Mouse (Mus musculus): Measurements from ENCODE around the gene Pde11a.

Pde11a gene

GRCm38 (mm10) chr2:76097847-76098246, 240.7 kb downstream of the Pde11a start:
- DNase-seq (ENCODE audit: low read depth, low spot score): no peak

- no peak for DNase-seq (ENCODE audit: low read depth, low spot score)
Measured at GRCm38 (mm10) chr2:76097284-76097683, 241.3 kb downstream of the Pde11a start.

- no peak for DNase-seq (ENCODE audit: low read depth, low spot score)
Measured at GRCm38 (mm10) chr2:76095861-76096260, 242.7 kb downstream of the Pde11a start.

GRCm38 (mm10) chr2:76090506-76090905, 248.1 kb downstream of the Pde11a start:
- DNase-seq (ENCODE audit: low read depth, low spot score): no peak

GRCm38 (mm10) chr2:76088844-76089243, 249.7 kb downstream of the Pde11a start:
- no peak for DNase-seq (ENCODE audit: low read depth, low spot score)

- DNase-seq (ENCODE audit: low read depth, low spot score): no peak
Measured at GRCm38 (mm10) chr2:76088413-76088812, 250.2 kb downstream of the Pde11a start.

- no peak for DNase-seq (ENCODE audit: low read depth, low spot score)
Measured at GRCm38 (mm10) chr2:76087170-76087569, 251.4 kb downstream of the Pde11a start.

GRCm38 (mm10) chr2:76084982-76085381, 253.6 kb downstream of the Pde11a start:
- no peak for DNase-seq (ENCODE audit: low read depth, low spot score)

- DNase-seq (ENCODE audit: low read depth, low spot score): no peak
Measured at GRCm38 (mm10) chr2:76083901-76084300, 254.7 kb downstream of the Pde11a start.

- DNase-seq (ENCODE audit: low read depth, low spot score): no peak
Measured at GRCm38 (mm10) chr2:76083396-76083795, 255.2 kb downstream of the Pde11a start.

- DNase-seq (ENCODE audit: low read depth, low spot score): no peak
Measured at GRCm38 (mm10) chr2:76081991-76082390, 256.6 kb downstream of the Pde11a start.

- no peak for DNase-seq (ENCODE audit: low read depth, low spot score)
Measured at GRCm38 (mm10) chr2:76080549-76080948, 258.0 kb downstream of the Pde11a start.

- no peak for DNase-seq (ENCODE audit: low read depth, low spot score)
Measured at GRCm38 (mm10) chr2:76076838-76077237, 261.7 kb downstream of the Pde11a start.

GRCm38 (mm10) chr2:76076047-76076446, 262.5 kb downstream of the Pde11a start:
- DNase-seq (ENCODE audit: low read depth, low spot score): no peak

- no peak for DNase-seq (ENCODE audit: low read depth, low spot score)
Measured at GRCm38 (mm10) chr2:76073079-76073478, 265.5 kb downstream of the Pde11a start.

GRCm38 (mm10) chr2:76070432-76071306, 267.9 kb downstream of the Pde11a start:
- peak; percentile 26 for DNase-seq (ENCODE audit: low read depth, low spot score)

- DNase-seq (ENCODE audit: low read depth, low spot score): no peak
Measured at GRCm38 (mm10) chr2:76069238-76069637, 269.3 kb downstream of the Pde11a start.

- DNase-seq (ENCODE audit: low read depth, low spot score): no peak
Measured at GRCm38 (mm10) chr2:76068155-76068554, 270.4 kb downstream of the Pde11a start.

GRCm38 (mm10) chr2:76067144-76067543, 271.4 kb downstream of the Pde11a start:
- DNase-seq (ENCODE audit: low read depth, low spot score): no peak

- no peak for DNase-seq (ENCODE audit: low read depth, low spot score)
Measured at GRCm38 (mm10) chr2:76065292-76065691, 273.3 kb downstream of the Pde11a start.

GRCm38 (mm10) chr2:76064078-76064477, 274.5 kb downstream of the Pde11a start:
- no peak for DNase-seq (ENCODE audit: low read depth, low spot score)

- DNase-seq (ENCODE audit: low read depth, low spot score): no peak
Measured at GRCm38 (mm10) chr2:76060207-76060606, 278.4 kb downstream of the Pde11a start.

- no peak for DNase-seq (ENCODE audit: low read depth, low spot score)
Measured at GRCm38 (mm10) chr2:76059595-76059994, 279.0 kb downstream of the Pde11a start.

Measured in retina, adult 2 months (tissue).